ENCODE assay signal across 16 mouse cellular contexts in genomic region chr6:137976021-137976420, GRCm38 (mm10).
"Had no signal": no experiment of that assay in that cellular context is flagged by ENCODE, and none has a peak within 500 bp of the region (broad histone marks: within the 10 kb centered on the region; RNA-seq: fewer than 3 reads in every experiment).

No protein-coding gene starts in this region.

- H3K4me3 ChIP-seq: neural tube, embryonic 12.5 days; neural tube, embryonic 13.5 days; neural tube, embryonic 15.5 days; stomach, embryonic 15.5 days had no signal

- H3K9me3 ChIP-seq: neural tube, embryonic 12.5 days; neural tube, embryonic 13.5 days; stomach, embryonic 15.5 days had no signal

- H3K4me1 ChIP-seq: neural tube, embryonic 12.5 days; stomach, embryonic 15.5 days had no signal

- DNase-seq: right cerebral cortex, adult 18-20 months; right cerebral cortex, postnatal 14 days; right cerebral cortex, postnatal 25 days; right cerebral cortex, postnatal 4 days; spleen, adult 18-20 months; thymus, adult 18-20 months; thymus, adult 2 months; thymus, postnatal 14 days; thymus, postnatal 25 days; thymus, postnatal 36 days; thymus, postnatal 4 days had no signal

- H3K36me3 ChIP-seq: neural tube, embryonic 12.5 days; neural tube, embryonic 13.5 days; neural tube, embryonic 15.5 days; stomach, embryonic 15.5 days had no signal

- H3K27ac ChIP-seq: neural tube, embryonic 12.5 days; neural tube, embryonic 13.5 days; neural tube, embryonic 15.5 days; stomach, embryonic 15.5 days; stomach, postnatal 0 days had no signal

- H3K27me3 ChIP-seq: neural tube, embryonic 12.5 days; neural tube, embryonic 13.5 days; neural tube, embryonic 15.5 days; stomach, embryonic 15.5 days had no signal
